Mouse (Mus musculus) embryonic fibroblast, embryonic 13.5 days (primary cell): ENCODE results near the gene Gm20388.

Experiments used
- CTCF ChIP-seq: IDR thresholded peaks from 2 replicates; pipeline ENCODE4 v1.5.1; 2011; ENCODE audit warnings: mild to moderate bottlenecking, control low read depth, low read length, moderate library complexity, borderline replicate concordance; ENCODE audit not compliant: insufficient read depth
- POLR2A ChIP-seq: IDR thresholded peaks from 2 replicates; pipeline ENCODE4 v1.6.1; 2011; ENCODE audit warnings: low read depth, mild to moderate bottlenecking, control low read depth, low read length, moderate library complexity

DNA sequence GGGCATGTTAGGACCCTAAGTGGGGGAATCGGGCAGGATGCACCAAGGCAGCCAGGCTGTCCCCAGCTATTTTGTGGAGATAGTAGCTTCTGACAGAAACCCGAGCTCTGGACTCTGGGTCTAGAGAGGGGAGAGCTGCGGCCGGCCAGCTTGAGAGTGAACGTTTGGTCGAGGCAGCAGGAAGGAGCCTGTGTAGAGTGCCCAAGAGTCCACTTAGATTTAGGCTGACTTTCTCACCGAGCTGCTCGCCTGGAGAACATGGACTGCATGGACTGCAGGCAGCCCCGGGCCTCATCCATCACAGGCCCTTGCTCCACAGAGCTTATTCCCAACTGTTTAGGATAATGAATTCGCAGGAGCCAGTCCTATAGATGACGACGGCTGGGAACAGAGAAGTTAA, 639.8 kb downstream of the Gm20388 start:
- no peak for TF ChIP-seq POLR2A
- TF ChIP-seq CTCF = no peak
